Mouse (Mus musculus) E14TG2a.4 (cell line): ENCODE data around the gene Ankra2.

Source experiments
- H3K27me3 ChIP-seq: 2 replicates; pipeline ENCODE4 v1.6.1; 2014; ENCODE audit warnings: low read length, control low read depth; ENCODE audit not compliant: insufficient read depth
- H3K36me3 ChIP-seq: 2 replicates; pipeline ENCODE4 v1.6.1; 2014; ENCODE audit warnings: low read length, control low read depth; ENCODE audit not compliant: insufficient read depth
- H3K4me1 ChIP-seq: replicated peaks from 2 replicates; pipeline ENCODE4 v1.6.1; 2014; ENCODE audit warnings: low read depth, low read length, control low read depth
- H3K4me3 ChIP-seq: replicated peaks from 2 replicates; pipeline ENCODE4 v1.5.1; 2014; ENCODE audit warnings: mild to moderate bottlenecking, low read length
- H3K9me3 ChIP-seq: 2 replicates; pipeline ENCODE4 v1.6.1; 2014; ENCODE audit warnings: low read length, control low read depth
- CTCF ChIP-seq: conservative IDR thresholded peaks from 2 replicates; pipeline ENCODE4 v1.5.1; 2014; ENCODE audit warnings: low read length
- NANOG ChIP-seq: IDR thresholded peaks from 2 replicates; pipeline ENCODE4 v1.6.1; 2014; ENCODE audit warnings: borderline replicate concordance, low read length, mixed read lengths
- POU5F1 ChIP-seq: IDR thresholded peaks from 2 replicates; pipeline ENCODE4 v1.6.1; 2014; ENCODE audit warnings: low read length, borderline replicate concordance

The Ankra2 gene

GRCm38 (mm10) chr13:98298833-98299758 is 36.2 kb downstream of the Ankra2 start:
- Histone ChIP-seq H3K27me3 (no peaks in the 10 kb centered on the region), H3K4me3 (no peak overlapping the region)
- TF ChIP-seq NANOG = no peak
- TF ChIP-seq POU5F1 = no peak
- TF ChIP-seq CTCF = peak; percentile 63

GRCm38 (mm10) chr13:98305257-98305656 is 42.4 kb downstream of the Ankra2 start:
- H3K9me3 ChIP-seq = peaks cover 8% of the 10 kb centered on the region
- no peak overlapping the region for H3K4me3 ChIP-seq
- H3K36me3 ChIP-seq = peaks cover 31% of the 10 kb centered on the region
- H3K4me1 ChIP-seq = peaks cover 49% of the 10 kb centered on the region
- TF ChIP-seq NANOG = no peak
- no peak for TF ChIP-seq CTCF
- no peak for TF ChIP-seq POU5F1
- H3K27me3 ChIP-seq = no peaks in the 10 kb centered on the region

More at GRCm38 (mm10) chr13:98298833-98299758, 36.2 kb downstream of the Ankra2 start:
- Histone ChIP-seq H3K36me3 (no peaks in the 10 kb centered on the region), H3K4me1 (peaks cover 27% of the 10 kb centered on the region), H3K9me3 (peaks cover 14% of the 10 kb centered on the region)

GRCm38 (mm10) chr13:98306393-98306792 is 43.5 kb downstream of the Ankra2 start:
- Histone ChIP-seq H3K36me3 (peaks cover 42% of the 10 kb centered on the region), H3K4me1 (peaks cover 59% of the 10 kb centered on the region), H3K9me3 (peaks cover 8% of the 10 kb centered on the region), H3K27me3 (no peaks in the 10 kb centered on the region), H3K4me3 (peak overlapping the region; percentile 35)
- TF ChIP-seq NANOG (peak; percentile 82), POU5F1 (no peak)

- peaks cover 8% of the 10 kb centered on the region for H3K9me3 ChIP-seq
- TF ChIP-seq POU5F1 (no peak), CTCF (no peak), NANOG (no peak)
- H3K4me3 ChIP-seq = peak overlapping the region; percentile 35
- peaks cover 64% of the 10 kb centered on the region for H3K4me1 ChIP-seq
- peaks cover 48% of the 10 kb centered on the region for H3K36me3 ChIP-seq
- no peaks in the 10 kb centered on the region for H3K27me3 ChIP-seq
These were observed 44.1 kb downstream of the Ankra2 start for GRCm38 (mm10) chr13:98306852-98307475.

GRCm38 (mm10) chr13:98308004-98308403 is 45.1 kb downstream of the Ankra2 start:
- Histone ChIP-seq H3K4me3 (no peak overlapping the region), H3K9me3 (peaks cover 8% of the 10 kb centered on the region), H3K4me1 (peaks cover 75% of the 10 kb centered on the region), H3K27me3 (no peaks in the 10 kb centered on the region), H3K36me3 (peaks cover 59% of the 10 kb centered on the region)
- TF ChIP-seq NANOG = no peak
- TF ChIP-seq CTCF = no peak
- TF ChIP-seq POU5F1 = no peak

- no peaks in the 10 kb centered on the region for H3K27me3 ChIP-seq
- no peak overlapping the region for H3K4me3 ChIP-seq
- H3K36me3 ChIP-seq = peaks cover 66% of the 10 kb centered on the region
- TF ChIP-seq CTCF (no peak), NANOG (no peak), POU5F1 (no peak)
- peaks cover 82% of the 10 kb centered on the region for H3K4me1 ChIP-seq
- H3K9me3 ChIP-seq = peaks cover 7% of the 10 kb centered on the region
These were observed 45.9 kb downstream of the Ankra2 start for GRCm38 (mm10) chr13:98308724-98309123.

- H3K9me3 ChIP-seq = no peaks in the 10 kb centered on the region
- H3K4me1 ChIP-seq = peaks cover 85% of the 10 kb centered on the region
- H3K36me3 ChIP-seq = peaks cover 82% of the 10 kb centered on the region
- H3K4me3 ChIP-seq = 0 out of 2 replicates have a peak overlapping the region, but pooled peaks have one; percentile 2
- no peak for TF ChIP-seq NANOG
- no peaks in the 10 kb centered on the region for H3K27me3 ChIP-seq
These were observed 48.7 kb downstream of the Ankra2 start for GRCm38 (mm10) chr13:98311597-98311996.

GRCm38 (mm10) chr13:98313631-98314030 is 50.8 kb downstream of the Ankra2 start:
- peaks cover 65% of the 10 kb centered on the region for H3K36me3 ChIP-seq
- no peaks in the 10 kb centered on the region for H3K9me3 ChIP-seq
- H3K4me3 ChIP-seq = 0 out of 2 replicates have a peak overlapping the region, but pooled peaks have one; percentile 92
- H3K4me1 ChIP-seq = peaks cover 73% of the 10 kb centered on the region
- TF ChIP-seq CTCF (no peak), NANOG (no peak)
- H3K27me3 ChIP-seq = no peaks in the 10 kb centered on the region
